Mouse (Mus musculus): ENCODE data around the gene Cped1. TPM values are rescaled to one million over a fixed set of nuclear protein-coding genes. Genes with fewer than 3 reads are reported as not detected.

Cped1 gene
- total and polyA plus RNA-seq, 3 experiments, result not detected

GRCm38 (mm10) chr6:22099832-22100231 is 114.1 kb downstream of the Cped1 start:
- H3K27ac ChIP-seq (ENCODE audit: control insufficient read depth, low read depth, low read length), result no peak overlapping the region
- no peak for DNase-seq (ENCODE audit: low read depth, low spot score)
- no peak overlapping the region for H3K9ac ChIP-seq (ENCODE audit: control insufficient read depth, low read depth, low read length, poor library complexity, severe bottlenecking)
- TF ChIP-seq MAFK (IDR thresholded peaks at IDR 0.05; ENCODE audit: borderline replicate concordance, low read depth, low read length), result no peak
- H3K27me3 ChIP-seq (ENCODE audit: control insufficient read depth in 1 of 2, insufficient read depth in 2 of 2, low read length in 2 of 2), result peaks cover 0 to 3% of the 10 kb centered on the region in 2 experiments; a peak in 1 of 4 replicates
- no peaks in the 10 kb centered on the region for H3K9me3 ChIP-seq (replicated peaks; ENCODE audit: insufficient read depth, low read length)
- peaks cover 0 to 2% of the 10 kb centered on the region in 2 experiments; a peak in 1 of 4 replicates for H3K36me3 ChIP-seq (ENCODE audit: control insufficient read depth in 1 of 2, insufficient read depth in 2 of 2, low read length in 2 of 2)
- H3K4me3 ChIP-seq (ENCODE audit: control insufficient read depth in 1 of 2, insufficient read depth in 1 of 2, low read depth in 2 of 2, low read length in 2 of 2), result no peak overlapping the region
- H3K4me1 ChIP-seq (ENCODE audit: control insufficient read depth in 1 of 2, insufficient read depth in 2 of 2, low read length in 2 of 2), result no peaks in the 10 kb centered on the region
- H3K79me2 ChIP-seq (ENCODE audit: control insufficient read depth, insufficient read depth, low read length, poor library complexity), result no peaks in the 10 kb centered on the region

- no peaks in the 10 kb centered on the region for H3K79me2 ChIP-seq (ENCODE audit: control insufficient read depth, insufficient read depth, low read length, poor library complexity)
- no peaks in the 10 kb centered on the region for H3K9me3 ChIP-seq (replicated peaks; ENCODE audit: insufficient read depth, low read length)
- no peak for DNase-seq (ENCODE audit: low read depth, low spot score)
- no peak for TF ChIP-seq ZKSCAN1 (IDR thresholded peaks at IDR 0.05; ENCODE audit: low read depth, low read length)
- no peak for TF ChIP-seq MAX (IDR thresholded peaks at IDR 0.05; ENCODE audit: low read length)
- no peak for TF ChIP-seq CHD1 (IDR thresholded peaks at IDR 0.05; ENCODE audit: low read depth, low read length)
- TF ChIP-seq USF2 (IDR thresholded peaks at IDR 0.05; ENCODE audit: borderline replicate concordance in 1 of 2, insufficient read depth in 1 of 2, low read depth in 1 of 2, low read length in 2 of 2), result no peak
- TF ChIP-seq BHLHE40 (IDR thresholded peaks at IDR 0.05; ENCODE audit: borderline replicate concordance, low read depth, low read length), result no peak
- no peak for TF ChIP-seq TAL1 (IDR thresholded peaks at IDR 0.05; ENCODE audit: low read length)
- TF ChIP-seq MYB (IDR thresholded peaks at IDR 0.05; ENCODE audit: low read depth, low read length), result no peak
- no peak for TF ChIP-seq MXI1 (IDR thresholded peaks at IDR 0.05; ENCODE audit: low read depth, low read length)
- no peak for TF ChIP-seq MYC (IDR thresholded peaks at IDR 0.05; ENCODE audit: low read depth, low read length)
- TF ChIP-seq UBTF (IDR thresholded peaks at IDR 0.05; ENCODE audit: borderline replicate concordance, insufficient read depth, low read depth, low read length), result no peak
- no peak for TF ChIP-seq ZNF384 (IDR thresholded peaks at IDR 0.05; ENCODE audit: low read depth, low read length)
- TF ChIP-seq RCOR1 (IDR thresholded peaks at IDR 0.05; ENCODE audit: low read depth, low read length), result no peak
- TF ChIP-seq KAT2A (conservative IDR thresholded peaks at IDR 0.05; ENCODE audit: low read depth, low read length), result no peak
- no peak for TF ChIP-seq ZMIZ1 (IDR thresholded peaks at IDR 0.05; ENCODE audit: low read depth, low read length)
- peaks cover 0 to 2% of the 10 kb centered on the region in 2 experiments; a peak in 1 of 4 replicates for H3K36me3 ChIP-seq (ENCODE audit: control insufficient read depth in 1 of 2, insufficient read depth in 2 of 2, low read length in 2 of 2)
- H3K4me1 ChIP-seq (ENCODE audit: control insufficient read depth in 1 of 2, insufficient read depth in 2 of 2, low read length in 2 of 2), result no peaks in the 10 kb centered on the region
- H3K27ac ChIP-seq (ENCODE audit: control insufficient read depth, low read depth, low read length), result no peak overlapping the region
- peaks cover 0 to 3% of the 10 kb centered on the region in 2 experiments; a peak in 1 of 4 replicates for H3K27me3 ChIP-seq (ENCODE audit: control insufficient read depth in 1 of 2, insufficient read depth in 2 of 2, low read length in 2 of 2)
- H3K9ac ChIP-seq (ENCODE audit: control insufficient read depth, low read depth, low read length, poor library complexity, severe bottlenecking), result no peak overlapping the region
- H3K4me3 ChIP-seq (ENCODE audit: control insufficient read depth in 1 of 2, insufficient read depth in 1 of 2, low read depth in 2 of 2, low read length in 2 of 2), result no peak overlapping the region
These were observed 116.2 kb downstream of the Cped1 start for GRCm38 (mm10) chr6:22101939-22102338.
